Mouse (Mus musculus) intestine, embryonic 16.5 days (tissue): ENCODE measurements around the gene Ncoa1. TPM values are rescaled to one million over a fixed set of nuclear protein-coding genes. Genes with fewer than 3 reads are reported as not detected.

Experiments used
- ATAC-seq: fragments of 200-750 bp; cut with Nextera tagmentation; 2 replicates; pipeline ENCODE4 v1.8.0; 2017; ENCODE audit warnings: moderate TSS enrichment, moderate library complexity
- H3K27ac ChIP-seq: fragments of 300-500 bp; sonication (generic); 2 replicates; pipeline ENCODE4 v1.5.1; 2014; ENCODE audit warnings: mild to moderate bottlenecking, low read length
- H3K27me3 ChIP-seq: fragments of 300-500 bp; sonication (generic); replicated peaks from 2 replicates; pipeline ENCODE4 v1.6.1; 2014; ENCODE audit warnings: low read length, control low read depth, mixed read lengths; ENCODE audit not compliant: control insufficient read depth, insufficient read depth
- H3K36me3 ChIP-seq: fragments of 300-500 bp; sonication (generic); 2 replicates; pipeline ENCODE4 v1.6.1; 2014; ENCODE audit warnings: low read length, control low read depth; ENCODE audit not compliant: control insufficient read depth, insufficient read depth
- H3K4me1 ChIP-seq: fragments of 300-500 bp; sonication (generic); 2 replicates; pipeline ENCODE4 v1.6.1; 2014; ENCODE audit warnings: low read length, control low read depth, mixed read lengths; ENCODE audit not compliant: control insufficient read depth, insufficient read depth
- H3K4me2 ChIP-seq: fragments of 300-500 bp; sonication (generic); 2 replicates; pipeline ENCODE4 v1.6.1; 2014; ENCODE audit warnings: low read depth, low read length, control low read depth
- H3K4me3 ChIP-seq: fragments of 300-500 bp; sonication (generic); 2 replicates; pipeline ENCODE4 v1.5.1; 2014; ENCODE audit warnings: mild to moderate bottlenecking, low read length
- H3K9ac ChIP-seq: fragments of 300-500 bp; sonication (generic); 2 replicates; pipeline ENCODE4 v1.6.1; 2014; ENCODE audit warnings: low read depth, low read length
- H3K9me3 ChIP-seq: fragments of 300-500 bp; sonication (generic); 2 replicates; pipeline ENCODE4 v1.6.1; 2016; ENCODE audit warnings: low read length, control low read depth; ENCODE audit not compliant: control insufficient read depth
- WGBS: fragments of 180-500 bp; shearing (Covaris S2); extraction: QIAGEN DNeasy Blood & Tissue Kit; methylation state at CpG from one replicate; pipeline ENCODE4 v1.1.7; 2014; 5-methylcytosine and 5-hydroxymethylcytosine counted together
- polyA plus RNA-seq: library from polyadenylated mRNA; unstranded; fragments of >200 nt; fragmentation: Nextera tagmentation; extraction: Ambion mirVana; gene quantifications from 2 replicates; pipeline ENCODE4 v1.2.1, GENCODE M21; 2015

Ncoa1 gene
- polyA plus RNA-seq, 1 experiment from 2014 or later, result 4.7 TPM

DNA sequence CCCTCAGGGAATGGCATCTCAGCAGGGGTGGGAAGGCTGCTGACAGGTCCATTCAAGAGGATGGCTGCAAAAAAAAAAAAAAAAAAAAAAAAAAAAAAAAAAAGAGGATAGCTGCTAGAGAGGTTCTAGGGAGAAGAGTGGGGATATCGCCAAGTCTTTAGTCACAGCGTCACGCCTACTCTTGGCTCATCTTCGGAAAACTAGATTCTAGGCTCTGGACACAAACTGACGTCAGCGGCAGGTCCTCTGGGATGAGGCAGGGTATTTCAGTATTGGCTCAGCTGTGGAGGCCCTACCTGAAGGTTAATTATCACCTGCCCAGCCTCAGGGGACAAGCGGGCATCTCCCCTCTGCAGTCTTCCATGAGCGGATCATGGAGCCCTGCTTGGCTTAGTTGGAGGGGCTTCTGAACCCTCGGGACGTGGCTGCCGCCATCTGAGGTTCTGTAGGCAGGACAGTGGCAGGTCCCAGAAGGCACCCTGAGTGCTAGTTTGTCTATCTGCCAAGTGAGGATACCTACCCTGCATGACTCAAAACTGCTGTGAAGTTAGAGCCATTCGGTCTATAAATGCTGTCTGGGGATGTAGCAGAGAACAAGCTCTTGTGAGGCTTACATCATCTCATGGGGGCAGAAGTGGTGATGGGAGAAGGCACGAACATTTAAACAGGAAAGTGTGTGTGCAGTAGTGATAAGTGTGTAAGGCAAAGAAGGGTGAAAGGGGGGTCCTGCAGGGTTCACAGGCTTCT is 275.4 kb downstream of the Ncoa1 start:
- Histone ChIP-seq H3K4me3 (no peak overlapping the region), H3K4me2 (no peak overlapping the region), H3K27me3 (no peaks in the 10 kb centered on the region), H3K4me1 (no peaks in the 10 kb centered on the region), H3K9me3 (no peaks in the 10 kb centered on the region), H3K36me3 (peaks cover 5% of the 10 kb centered on the region; the same call in 1 of the 2 replicates), H3K9ac (no peak overlapping the region), H3K27ac (no peak overlapping the region)
- no peak for ATAC-seq
- 92% methylated on average over 13 of the region's 13 CpGs for WGBS

GRCm38 (mm10) chr12:4199271-4199670 is 277.7 kb downstream of the Ncoa1 start:
- Histone ChIP-seq H3K4me1 (no peaks in the 10 kb centered on the region), H3K4me3 (no peak overlapping the region)
- 93% methylated on average over 11 of the region's 11 CpGs for WGBS

DNA sequence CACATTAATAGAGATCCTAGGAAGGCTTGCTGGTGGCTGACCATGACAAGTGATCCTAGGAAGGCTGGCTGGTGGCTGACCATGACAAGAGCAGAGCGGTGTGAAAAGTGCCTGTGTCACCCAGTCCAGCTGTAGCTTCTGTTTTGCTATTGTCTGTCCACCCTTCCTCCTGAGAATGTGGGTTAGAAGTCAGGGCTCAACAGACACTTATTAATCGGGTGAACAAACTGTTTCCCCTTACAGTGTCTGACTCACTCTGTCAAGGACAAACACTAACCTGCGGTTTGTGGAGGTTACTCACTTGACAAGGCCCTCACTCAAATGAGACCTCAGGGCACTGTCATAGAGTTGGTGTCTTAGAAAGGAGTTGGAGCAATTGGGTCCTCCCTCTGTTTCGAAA is 278.3 kb downstream of the Ncoa1 start:
- Histone ChIP-seq H3K36me3 (peaks cover 3% of the 10 kb centered on the region; the same call in 1 of the 2 replicates), H3K4me3 (no peak overlapping the region), H3K9me3 (no peaks in the 10 kb centered on the region), H3K4me1 (no peaks in the 10 kb centered on the region), H3K9ac (no peak overlapping the region), H3K27ac (no peak overlapping the region), H3K27me3 (no peaks in the 10 kb centered on the region), H3K4me2 (no peak overlapping the region)
- ATAC-seq, result no peak
- WGBS, result 87% methylated on average over 4 of the region's 4 CpGs

More at GRCm38 (mm10) chr12:4199271-4199670, 277.7 kb downstream of the Ncoa1 start:
- no peak for ATAC-seq
- Histone ChIP-seq H3K9me3 (no peaks in the 10 kb centered on the region), H3K27me3 (no peaks in the 10 kb centered on the region), H3K27ac (no peak overlapping the region), H3K4me2 (no peak overlapping the region), H3K9ac (no peak overlapping the region), H3K36me3 (peaks cover 3% of the 10 kb centered on the region; the same call in 1 of the 2 replicates)

Other genes starting within 250 kb of the Ncoa1 start
- gene Ptrhd1, start 243.2 kb downstream of the Ncoa1 start, polyA plus RNA-seq, result 5.5 and 5.6 TPM in 2 replicates
- 9.8 and 11.1 TPM in 2 replicates for gene Cenpo, start 242.9 kb downstream of the Ncoa1 start, polyA plus RNA-seq
- gene Itsn2, start 115.5 kb upstream of the Ncoa1 start, polyA plus RNA-seq, result 30.4 and 32.9 TPM in 2 replicates
- gene Gm3625, start 115.7 kb upstream of the Ncoa1 start, polyA plus RNA-seq, result not detected in 2 replicates